Mouse (Mus musculus): ENCODE measurements around the gene Ifitm3.
"Not testable (repeated sequence)": the region's sequence is repeated elsewhere in the genome, so short reads cannot be mapped to it uniquely, and the experiment has no call there.

Ifitm3 gene

DNA sequence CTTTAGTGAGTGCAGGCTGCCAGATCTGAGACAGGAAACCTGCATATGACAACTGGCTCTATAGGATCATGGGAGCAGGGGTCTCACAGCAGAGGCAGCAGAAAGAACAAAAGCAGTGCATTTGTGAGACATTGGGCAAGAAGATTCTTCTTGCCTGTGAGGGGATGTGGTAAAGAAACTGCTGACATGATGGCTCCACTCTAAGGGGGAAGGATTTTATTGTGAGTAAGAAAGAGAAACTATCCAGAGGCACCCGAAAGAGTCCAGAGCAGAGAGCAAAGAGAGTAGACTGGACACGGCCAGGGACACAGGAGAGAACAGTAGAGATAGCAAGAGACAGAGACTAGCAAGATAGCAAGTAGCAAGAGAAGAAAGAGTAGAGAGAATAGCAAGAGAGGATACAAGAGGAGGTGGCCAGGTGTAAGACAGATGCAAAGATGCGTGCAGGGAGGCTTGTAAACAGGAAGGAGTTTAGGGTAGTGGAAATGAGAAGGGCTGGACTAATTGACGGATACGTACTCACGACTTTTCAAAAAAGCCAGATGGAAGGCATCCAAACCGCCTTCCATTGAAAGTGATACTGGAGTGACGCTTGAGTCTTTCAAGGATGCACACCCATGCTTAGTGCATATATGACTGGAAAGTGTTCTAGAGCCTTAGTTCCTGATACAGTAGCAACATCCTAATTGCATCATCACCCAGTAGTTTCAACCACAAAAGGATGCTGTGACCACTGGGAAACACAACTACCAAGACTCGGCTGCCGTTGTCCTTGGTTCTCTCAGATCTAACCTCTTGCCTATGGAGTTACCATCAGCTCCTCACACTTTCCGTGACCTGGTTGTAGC, 11.5 kb downstream of the Ifitm3 start:
- DNase-seq: no peak

DNA sequence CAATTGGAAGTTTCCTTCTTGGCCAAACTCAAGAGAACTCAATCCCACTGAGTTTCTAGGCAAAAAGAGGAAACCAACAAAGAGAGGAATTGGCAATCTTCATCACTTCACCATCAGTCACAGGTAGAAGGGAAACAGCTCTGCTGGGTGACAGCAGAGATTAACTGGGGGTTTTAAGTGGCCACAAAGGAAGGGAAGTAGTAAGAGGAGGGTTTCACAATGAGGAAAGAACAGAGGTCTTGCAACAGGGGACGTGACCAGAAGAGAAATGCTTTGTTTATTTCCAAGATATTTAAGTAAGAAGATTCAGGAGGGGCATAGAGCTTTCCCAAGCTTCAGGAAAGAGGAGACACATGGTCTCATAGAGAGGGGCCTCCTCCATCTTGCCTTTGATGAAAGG, 12.8 kb downstream of the Ifitm3 start:
- no peak for DNase-seq

DNA sequence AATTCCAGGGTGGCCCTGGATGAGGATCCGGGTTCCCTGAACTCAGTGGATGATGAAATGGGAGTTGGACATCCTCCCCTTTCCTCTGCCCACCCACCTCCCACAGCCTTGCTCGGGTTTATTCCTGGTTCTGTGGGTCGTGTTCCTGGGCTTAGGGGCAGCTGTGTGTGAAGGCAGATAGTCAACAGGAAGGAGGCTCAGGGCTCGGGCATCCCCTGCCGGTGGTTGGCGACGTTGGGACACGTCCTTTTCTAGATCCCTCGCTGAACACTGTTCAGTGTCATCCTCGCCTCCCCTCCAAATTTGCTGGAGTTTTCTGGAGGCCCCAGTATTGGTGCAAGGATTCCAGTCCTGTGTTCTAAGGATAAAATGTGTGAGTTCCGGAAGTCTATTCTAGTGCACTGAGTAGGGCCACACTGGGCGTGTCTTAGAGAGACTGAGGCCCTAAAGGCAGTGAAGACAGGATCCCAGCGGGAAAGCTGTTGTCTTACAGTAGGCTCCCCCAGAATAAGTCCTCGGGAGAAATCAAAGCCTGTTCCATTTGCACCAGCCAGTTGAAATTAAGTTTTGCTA, 19.4 kb downstream of the Ifitm3 start:
- no peak for DNase-seq

DNA sequence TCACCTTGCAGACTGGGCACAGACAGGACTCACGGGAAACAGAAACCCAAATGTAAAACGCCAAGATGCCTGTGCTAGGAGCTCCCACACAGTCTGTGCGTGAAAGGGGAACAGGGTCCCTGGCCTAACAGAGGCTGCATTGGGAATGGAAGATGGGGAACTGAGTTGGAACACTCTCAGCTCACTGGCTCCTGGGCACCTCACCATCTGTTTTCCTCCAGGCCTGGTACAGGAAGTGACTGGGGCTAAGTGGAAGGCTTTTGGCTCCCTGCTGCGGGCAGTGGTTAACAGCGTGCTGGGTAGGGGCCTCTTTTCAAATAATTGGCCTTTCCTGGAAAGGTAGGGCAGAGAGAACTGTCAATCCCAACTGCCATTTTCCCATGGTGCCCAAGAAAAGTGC, 19.9 kb downstream of the Ifitm3 start:
- DNase-seq: no peak

DNA sequence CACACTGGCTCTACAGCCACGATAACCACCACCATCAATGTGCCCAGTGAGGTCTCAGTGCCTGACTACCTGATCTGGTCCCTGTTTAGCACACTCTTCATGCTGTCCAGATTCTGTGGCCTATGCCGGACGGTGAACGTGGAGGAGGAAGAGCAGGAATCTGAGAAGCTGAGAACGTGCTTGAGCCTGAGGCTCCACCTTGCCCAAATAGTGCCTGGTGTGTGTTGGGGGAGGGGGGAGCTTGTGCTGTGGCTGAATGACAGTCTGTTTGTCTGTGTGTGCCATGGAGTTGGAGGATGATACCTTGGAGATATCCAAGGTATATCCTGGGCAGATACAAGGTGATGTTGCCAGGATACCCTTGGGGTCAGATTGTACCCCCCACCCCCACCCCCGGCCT, 20.4 kb downstream of the Ifitm3 start:
- DNase-seq: no peak

DNA sequence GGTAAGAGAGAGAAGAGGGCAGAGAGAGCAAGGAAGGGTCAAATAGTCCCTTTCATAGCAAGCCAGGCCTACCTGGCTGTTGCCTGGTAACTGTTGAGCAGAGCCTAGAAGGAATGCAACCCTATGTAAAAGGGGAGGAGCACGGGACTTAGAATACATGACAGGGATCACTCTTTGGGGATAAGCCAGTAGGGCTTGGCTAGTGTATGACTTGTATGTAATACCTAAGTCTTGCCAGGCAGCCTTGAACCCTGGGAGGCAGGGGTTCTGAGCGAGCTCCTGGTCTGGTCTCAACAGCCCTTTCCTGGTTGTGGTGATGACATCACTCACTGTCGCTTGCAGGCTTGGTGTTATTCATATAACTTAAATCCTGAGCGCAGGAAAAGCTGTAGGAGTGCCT, 21.5 kb downstream of the Ifitm3 start:
- no peak for DNase-seq

DNA sequence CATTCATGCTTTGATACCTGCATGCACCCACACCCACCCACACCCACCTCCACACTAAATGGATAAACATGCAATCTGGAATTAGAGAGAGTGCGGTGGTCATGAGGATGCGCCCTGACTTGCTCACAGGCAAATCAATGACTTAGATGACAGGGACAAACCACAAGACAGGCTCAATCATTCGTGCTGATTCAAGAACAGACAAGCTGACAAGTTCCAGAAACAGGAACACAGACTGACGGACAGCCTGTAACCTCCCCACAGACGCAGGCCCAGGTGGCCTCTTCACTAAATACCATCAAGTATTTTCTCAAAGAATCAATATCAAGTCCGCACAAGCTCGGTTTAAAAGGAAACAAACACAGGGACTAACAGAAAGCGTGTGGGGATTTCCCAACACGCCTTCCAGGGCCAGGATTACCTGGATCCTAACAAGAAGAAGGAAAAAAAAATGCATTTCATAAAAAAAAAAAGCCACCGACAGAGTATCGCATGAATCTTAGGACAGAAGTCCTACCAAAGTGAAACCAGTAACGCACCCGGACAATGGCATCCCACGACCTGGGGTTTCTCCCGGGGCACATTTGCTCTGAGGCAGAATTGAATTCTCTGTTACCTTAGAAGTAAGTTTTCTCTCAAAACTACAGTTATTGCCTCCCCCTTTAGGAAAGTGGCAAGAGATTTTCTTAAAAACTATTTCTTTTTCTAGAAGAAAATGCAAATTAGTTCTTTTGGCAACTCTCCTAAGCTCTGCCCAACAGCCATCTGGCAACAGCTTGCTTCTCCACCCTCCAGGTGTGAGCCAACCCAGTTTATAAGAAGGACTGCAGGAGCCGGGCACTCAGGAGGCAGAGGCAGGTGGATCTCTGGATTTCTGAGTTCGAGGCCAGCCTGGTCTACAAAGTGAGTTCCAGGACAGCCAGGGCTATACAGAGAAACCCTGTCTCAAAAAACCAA, 23.1 kb downstream of the Ifitm3 start:
- no peak for DNase-seq

DNA sequence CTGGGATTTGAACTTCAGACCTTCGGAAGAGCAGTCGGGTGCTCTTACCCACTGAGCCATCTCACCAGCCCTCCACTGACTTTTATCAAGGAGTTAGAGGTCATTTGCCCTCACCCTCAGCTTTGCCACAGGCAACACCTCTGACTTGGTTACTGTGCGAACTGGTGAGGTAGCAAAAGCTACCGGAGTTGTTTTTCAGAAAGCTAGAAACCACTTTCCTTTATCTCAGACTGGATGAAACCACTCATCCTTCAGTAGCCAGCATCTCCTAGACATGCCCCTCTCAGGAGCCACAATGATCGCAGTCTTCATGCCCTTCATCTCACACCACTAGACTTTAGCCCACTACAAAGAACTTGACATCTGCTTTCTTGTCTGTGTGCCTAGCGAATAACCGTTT, 27.6 kb downstream of the Ifitm3 start:
- DNase-seq: no peak

DNA sequence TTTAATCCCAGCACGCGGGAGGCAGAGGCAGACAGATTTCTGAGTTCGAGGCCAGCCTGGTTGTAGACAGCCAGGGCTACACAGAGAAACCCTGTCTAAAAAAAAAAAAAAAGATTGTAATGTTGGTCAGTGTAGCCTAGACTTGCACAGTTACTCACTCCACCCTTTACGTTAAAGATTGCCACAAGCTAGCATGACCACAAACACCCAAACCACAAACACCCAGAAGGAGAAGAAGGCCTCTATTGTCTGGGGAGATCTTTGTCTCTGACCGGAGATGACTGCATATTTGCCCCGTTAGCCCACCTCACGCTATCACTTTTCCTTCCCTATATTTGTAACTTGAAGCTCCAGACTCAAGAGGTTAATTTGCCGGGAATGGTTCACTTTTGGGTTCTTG, 28.9 kb downstream of the Ifitm3 start:
- no peak for DNase-seq

DNA sequence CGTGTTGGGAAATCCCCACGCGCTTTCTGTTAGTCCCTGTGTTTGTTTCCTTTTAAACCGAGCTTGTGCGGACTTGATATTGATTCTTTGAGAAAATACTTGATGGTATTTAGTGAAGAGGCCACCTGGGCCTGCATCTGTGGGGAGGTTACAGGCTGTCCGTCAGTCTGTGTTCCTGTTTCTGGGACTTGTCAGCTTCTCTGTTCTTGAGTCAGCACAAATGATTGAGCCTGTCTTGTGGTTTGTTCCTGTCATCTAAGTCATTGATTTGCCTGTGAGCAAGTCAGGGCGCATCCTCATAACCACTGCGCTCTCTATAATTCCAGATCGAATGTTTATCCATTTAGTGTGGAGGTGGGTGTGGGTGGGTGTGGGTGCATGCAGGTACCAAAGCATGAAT, 33.9 kb downstream of the Ifitm3 start:
- DNase-seq: not testable (repeated sequence)

DNA sequence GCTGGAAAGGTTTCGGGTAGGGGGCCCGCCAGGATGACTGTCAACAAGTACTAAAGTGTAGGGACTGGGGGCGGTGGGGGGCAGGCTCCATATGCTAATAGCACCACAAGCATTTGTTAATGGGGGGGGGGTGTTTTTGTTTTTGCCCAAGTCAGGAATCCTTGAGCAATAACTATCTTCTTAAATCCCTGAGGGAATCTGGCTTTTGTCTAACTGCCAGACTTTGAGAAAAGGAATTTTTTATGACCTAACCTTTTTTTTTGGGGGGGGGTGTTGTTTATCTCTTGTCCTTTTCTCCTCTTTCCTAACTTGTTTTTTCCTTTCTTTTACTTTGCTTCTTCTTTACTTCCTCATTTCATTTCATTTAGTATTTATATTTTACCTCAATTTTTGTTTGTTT, 35.1 kb downstream of the Ifitm3 start:
- DNase-seq: no peak

DNA sequence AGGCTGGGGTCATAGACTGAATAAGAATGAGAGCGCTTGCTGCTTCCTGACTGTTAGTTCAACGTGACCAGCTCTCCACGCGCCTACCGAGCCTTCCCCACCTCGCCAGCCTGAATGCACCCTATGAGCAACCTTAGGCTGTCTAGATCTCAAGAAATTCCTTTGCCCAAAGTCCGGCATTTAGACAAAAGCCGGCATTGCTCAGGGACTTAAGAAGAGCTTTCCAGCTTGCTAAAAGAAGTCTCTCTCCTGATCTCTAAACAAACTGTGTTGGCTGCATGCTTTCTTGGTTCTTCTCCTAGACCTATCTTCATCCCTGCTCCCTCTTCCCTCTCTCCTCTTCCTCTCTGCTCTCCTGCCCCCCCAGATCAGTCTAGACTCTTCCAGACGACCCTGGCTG, 35.6 kb downstream of the Ifitm3 start:
- DNase-seq: no peak

DNA sequence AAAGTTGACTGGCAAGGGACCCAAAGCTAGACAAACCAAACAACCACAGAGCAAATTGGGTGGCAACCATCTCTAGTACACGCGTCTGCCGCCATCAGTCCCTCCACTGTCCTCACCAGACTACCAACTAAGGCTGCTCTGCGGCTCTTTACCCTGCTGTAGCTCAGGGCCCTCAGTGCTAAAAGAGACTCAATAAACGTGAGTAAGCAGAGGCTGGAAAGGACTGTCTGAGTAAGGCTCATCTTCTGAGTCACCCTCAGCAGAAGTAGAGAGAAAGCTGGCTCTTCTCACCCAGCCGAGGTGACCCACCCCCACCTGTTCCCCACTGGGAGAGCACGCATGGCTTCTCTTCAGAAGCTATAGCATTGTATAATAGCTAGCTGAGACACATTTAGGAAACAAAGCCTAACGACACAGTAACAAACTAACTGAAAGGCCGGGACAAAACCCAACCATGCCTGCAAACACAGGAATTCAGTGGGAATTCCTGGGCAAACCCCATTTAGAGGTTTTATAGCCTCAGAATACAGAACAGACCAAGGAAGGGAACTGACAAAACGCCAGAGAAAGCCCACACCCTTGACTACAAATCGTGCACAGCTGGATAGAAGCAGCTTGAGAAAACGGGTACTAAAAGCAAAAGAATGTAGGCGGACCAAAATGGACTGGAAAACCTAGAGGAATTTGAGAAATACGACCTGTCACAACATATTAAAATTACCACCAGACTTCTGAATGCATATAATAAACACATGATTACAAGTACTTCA, 37.0 kb downstream of the Ifitm3 start:
- DNase-seq: no peak

DNA sequence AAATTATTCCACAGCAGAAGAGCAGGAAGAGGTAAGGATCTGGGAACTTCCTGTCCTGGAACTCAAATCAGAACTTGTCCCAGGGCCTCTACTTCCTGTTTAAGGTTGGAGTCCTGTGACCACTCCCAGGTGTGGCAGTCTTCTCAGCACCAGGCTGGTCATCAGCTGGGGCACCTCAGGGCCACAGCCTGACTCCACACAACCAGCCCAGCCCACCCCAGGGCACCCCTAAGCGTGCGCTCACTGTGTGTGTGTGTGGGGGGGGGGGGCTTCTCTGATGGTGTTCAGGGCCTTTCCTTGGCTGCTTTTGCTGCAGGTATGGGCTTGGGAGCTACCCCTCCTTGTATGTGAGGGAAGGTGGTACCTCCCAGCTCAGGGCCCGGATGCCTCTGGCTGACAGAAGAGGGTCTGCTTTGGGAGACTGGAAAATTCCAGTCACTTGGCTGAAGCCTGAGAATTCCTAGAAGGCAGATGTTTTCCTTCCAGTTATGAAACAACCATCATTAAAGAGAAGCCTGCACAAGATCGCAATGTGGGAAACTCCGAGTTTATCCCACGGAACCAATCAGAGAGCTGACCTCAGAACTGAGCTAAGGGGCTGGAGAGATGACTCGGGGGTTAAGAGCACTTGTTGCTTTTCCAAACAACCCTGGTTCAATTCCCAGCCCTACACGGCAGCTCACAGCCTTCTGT, 38.9 kb downstream of the Ifitm3 start:
- no peak for DNase-seq

DNA sequence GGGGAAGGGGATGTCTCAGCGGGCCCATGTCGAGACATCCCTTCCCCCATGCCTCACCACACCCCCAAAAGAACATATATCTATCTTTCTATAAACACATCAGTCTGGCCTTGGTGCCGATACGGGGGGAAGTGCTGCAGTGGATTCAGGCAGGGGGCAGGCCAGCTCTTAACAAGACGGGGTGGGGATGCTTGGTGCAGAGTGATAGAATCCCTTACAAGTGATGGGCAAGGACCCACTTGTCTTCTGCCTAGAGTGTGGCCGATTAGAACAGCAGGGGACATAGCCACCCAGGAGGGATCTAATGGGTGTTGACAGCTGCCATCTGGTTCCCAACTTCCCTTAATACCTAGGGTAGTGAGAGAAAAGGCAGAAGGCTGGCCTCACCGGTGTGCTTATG, 39.6 kb downstream of the Ifitm3 start:
- DNase-seq: no peak

DNA sequence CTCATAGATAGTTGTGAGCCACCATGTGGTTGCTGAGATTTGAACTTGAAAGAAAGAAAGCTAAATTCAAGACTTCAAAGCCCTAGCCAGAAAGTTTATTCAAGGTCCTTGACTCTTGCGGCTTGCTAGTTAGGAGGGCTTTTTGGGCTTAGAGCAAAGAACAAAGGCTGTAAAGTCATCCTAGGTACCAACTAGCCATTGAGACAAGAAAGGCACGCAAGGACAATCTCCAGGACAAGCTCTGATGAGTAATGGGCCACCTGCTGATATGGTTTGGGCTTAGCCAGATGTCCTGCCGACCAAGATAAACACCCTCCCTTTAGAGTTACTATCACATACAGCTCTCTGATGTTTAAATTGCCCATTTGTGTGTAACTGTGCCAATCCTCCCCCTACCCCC, 41.9 kb downstream of the Ifitm3 start:
- not testable (repeated sequence) for DNase-seq

DNA sequence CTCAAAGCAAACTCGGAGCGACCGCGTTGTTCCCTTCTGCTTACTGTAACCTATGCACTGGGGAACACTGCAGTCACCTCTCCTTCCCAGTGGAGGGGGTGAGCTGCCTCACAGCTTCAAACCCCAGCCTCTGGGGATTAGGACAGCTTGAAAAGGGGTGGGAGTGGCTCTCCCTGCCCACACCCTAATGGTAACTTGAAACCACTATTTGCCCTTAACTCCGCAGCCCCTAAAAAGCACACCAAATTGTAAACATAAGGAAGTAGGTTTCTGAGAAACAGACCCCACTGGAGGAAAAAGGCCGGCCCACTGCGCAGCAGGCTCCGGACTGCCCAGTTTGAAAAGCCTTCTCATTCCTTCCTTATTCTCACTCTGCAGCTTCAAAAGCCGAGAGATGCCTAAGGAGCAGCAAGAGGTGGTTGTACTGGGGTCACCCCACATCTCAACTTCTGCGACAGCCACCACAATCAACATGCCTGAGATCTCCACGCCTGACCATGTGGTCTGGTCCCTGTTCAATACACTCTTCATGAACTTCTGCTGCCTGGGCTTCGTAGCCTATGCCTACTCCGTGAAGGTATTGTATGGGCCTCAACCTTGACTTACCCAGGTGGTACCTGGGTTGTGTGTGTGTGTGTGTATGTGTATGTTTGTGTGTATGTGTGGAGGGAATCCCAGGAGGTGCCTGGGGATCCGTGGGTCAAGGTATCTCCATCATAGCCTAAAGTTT, 42.5 kb downstream of the Ifitm3 start:
- DNase-seq: no peak

DNA sequence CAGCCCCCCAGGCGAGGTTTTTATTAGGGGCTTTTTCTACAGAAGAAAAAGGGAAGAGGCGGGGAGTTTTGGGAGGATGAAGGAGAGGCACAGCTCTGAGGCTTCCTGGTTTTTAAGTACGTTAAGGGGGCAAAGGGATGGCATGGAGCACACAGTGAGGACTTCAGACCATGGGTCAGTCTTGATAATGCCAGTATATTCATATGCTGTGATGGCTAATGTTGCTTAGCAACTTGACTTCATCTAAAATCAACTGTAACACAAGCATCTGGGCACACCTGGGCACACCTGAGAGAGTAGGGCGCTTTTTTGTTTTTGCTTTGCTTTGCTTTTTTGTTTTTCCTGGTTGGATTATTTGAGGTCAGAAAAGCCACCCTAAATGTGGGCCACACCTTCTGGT, 43.6 kb downstream of the Ifitm3 start, which contains the start of gene Ifitm1:
Ifitm1 (plus strand) TSS at position 301 of the 400 bp plus-strand sequence.
- DNase-seq: no peak

DNA sequence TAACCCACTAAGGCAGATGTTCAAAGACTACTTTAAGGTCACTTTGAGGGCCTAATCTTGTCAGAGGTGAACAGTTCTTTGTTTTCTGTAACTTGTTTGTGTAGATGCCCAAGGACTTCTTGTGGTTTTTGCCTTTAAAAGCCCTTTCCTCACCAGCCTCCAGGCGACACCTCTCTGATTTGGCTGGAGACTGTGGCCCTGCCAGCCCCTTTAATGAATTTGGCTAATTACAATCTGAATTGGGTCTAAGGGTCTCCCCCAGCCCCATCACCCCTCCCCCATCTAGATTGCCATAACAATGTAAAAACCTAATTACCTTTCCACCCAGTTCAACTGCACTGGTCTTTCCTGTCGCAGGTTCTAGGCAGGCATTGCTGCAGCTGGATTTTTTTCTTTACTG, 47.8 kb downstream of the Ifitm3 start:
- no peak for DNase-seq

DNA sequence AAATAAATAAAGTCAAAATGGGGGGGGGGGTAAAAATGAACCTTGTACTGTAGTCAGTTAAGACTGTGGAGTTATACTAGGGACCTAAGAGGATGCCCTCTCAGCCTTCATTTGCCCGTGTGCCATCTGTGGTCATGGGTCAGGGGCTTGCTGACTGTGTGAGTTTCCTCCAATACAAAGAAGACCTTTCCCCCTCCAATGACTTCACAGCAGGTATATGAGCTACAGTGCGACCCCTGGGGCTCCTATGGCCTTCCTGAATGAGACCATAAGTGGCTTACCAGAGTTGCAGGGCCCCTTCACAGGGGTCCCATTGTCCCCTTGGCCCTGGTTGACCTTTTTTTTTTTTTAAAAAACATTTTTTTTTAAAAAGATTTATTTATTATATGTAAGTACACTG, 49.2 kb downstream of the Ifitm3 start:
- DNase-seq: no peak

DNA sequence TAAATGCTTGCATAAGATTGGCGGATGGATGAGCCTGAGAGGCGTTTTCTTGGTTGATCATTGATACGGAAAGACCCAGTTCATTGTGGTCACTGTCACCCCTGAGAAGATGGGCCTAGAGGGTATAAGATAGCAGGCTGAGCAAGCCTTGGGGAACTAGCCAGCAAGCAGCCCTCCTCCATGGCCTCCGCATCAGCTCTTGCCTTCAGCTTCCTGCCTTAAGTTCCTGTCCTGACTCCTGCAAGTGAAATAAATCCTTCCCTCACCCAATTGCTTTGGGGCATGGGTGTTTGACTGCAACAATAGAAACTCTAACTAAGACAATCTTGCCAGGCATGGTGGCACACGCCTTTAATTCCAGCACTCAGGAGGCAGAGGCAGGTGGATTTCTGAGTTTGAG, 50.5 kb downstream of the Ifitm3 start:
- no peak for DNase-seq

All from cerebellum, adult 8-10 months (tissue).